Mouse (Mus musculus) lung, adult 2 months (tissue): ENCODE results near the gene Cyb5d1. TPM values are rescaled to one million over a fixed set of nuclear protein-coding genes. Genes with fewer than 3 reads are reported as not detected.
"Not testable (repeated sequence)": the region's sequence is repeated elsewhere in the genome, so short reads cannot be mapped to it uniquely, and the experiment has no call there.

Experiments used
- DNase-seq: peaks from one replicate; pipeline ENCODE4 v3.0.0; 2022
- H3K4me1 ChIP-seq: fragments of 200-500 bp; 2 replicates; pipeline ENCODE4 v1.6.1; 2011; ENCODE audit warnings: low read length; ENCODE audit not compliant: control insufficient read depth, insufficient read depth
- H3K4me3 ChIP-seq: fragments of 200-500 bp; replicated peaks from 2 replicates; pipeline ENCODE3; 2011; ENCODE audit warnings: low read depth, mild to moderate bottlenecking, control low read depth, low read length; ENCODE audit errors: extremely low read depth
- CTCF ChIP-seq: fragments of 200-500 bp; IDR thresholded peaks from 2 replicates; pipeline ENCODE4 v1.5.1; 2011; ENCODE audit warnings: mild to moderate bottlenecking, low read length, control low read depth; ENCODE audit not compliant: insufficient read depth
- POLR2A ChIP-seq: fragments of 200-500 bp; IDR thresholded peaks from 2 replicates; pipeline ENCODE4 v1.6.1; 2011; ENCODE audit warnings: low read depth, mild to moderate bottlenecking, control low read depth, low read length, borderline replicate concordance; ENCODE audit errors: extremely low read depth
- WGBS: fragments of 180-500 bp; shearing (Covaris S2); methylation state at CpG from one replicate; pipeline ENCODE4 v1.1.7; 2018; 5-methylcytosine and 5-hydroxymethylcytosine counted together
- polyA plus RNA-seq: library from polyadenylated mRNA; depleted of rRNA; stranded (reverse); fragments of >200 nt; gene quantifications from 2 replicates; pipeline ENCODE4 v1.2.3, GENCODE M21; 2012

Gene Cyb5d1
- polyA plus RNA-seq, 1 experiment: 24.7 TPM

- Histone ChIP-seq H3K4me3 (peak overlapping the region; percentile 57), H3K4me1 (peaks cover 6% of the 10 kb centered on the region)
- TF ChIP-seq POLR2A (no peak), CTCF (no peak)
- no peak for DNase-seq
- WGBS: 23% methylated on average over 24 of the region's 24 CpGs
Measured at GRCm38 (mm10) chr11:69397581-69398057, 2.2 kb upstream of the Cyb5d1 start.

GRCm38 (mm10) chr11:69396772-69397171, 1.3 kb upstream of the Cyb5d1 start:
- TF ChIP-seq CTCF: no peak
- peak; percentile 52; the same call in 1 of the 2 replicates for TF ChIP-seq POLR2A
- DNase-seq: peak; percentile 43
- peaks cover 6% of the 10 kb centered on the region for H3K4me1 ChIP-seq
- H3K4me3 ChIP-seq: peak overlapping the region; percentile 100
- WGBS: 20% methylated on average over 11 of the region's 11 CpGs

- TF ChIP-seq POLR2A (peak; percentile 88; the same call in 1 of the 2 replicates), CTCF (no peak)
- WGBS: under 1% methylated on average over 48 of the region's 48 CpGs
- Histone ChIP-seq H3K4me1 (0 out of 2 replicates have a peak, but pooled peaks cover 3% of the 10 kb centered on the region), H3K4me3 (peak overlapping the region; percentile 100)
- peak; percentile 96 for DNase-seq
Measured at GRCm38 (mm10) chr11:69395634-69396373, 373 bp upstream of the Cyb5d1 start.

GRCm38 (mm10) chr11:69394591-69395167, 752 bp downstream of the Cyb5d1 start:
- WGBS: 1% methylated on average over 31 of the region's 31 CpGs

GRCm38 (mm10) chr11:69390400-69391034, 4.9 kb downstream of the Cyb5d1 start:
- Histone ChIP-seq H3K4me1 (0 out of 2 replicates have a peak, but pooled peaks cover 3% of the 10 kb centered on the region), H3K4me3 (no peak overlapping the region)
- 50% methylated on average over 10 of the region's 10 CpGs for WGBS
- TF ChIP-seq POLR2A (no peak), CTCF (no peak)
- DNase-seq: peak; percentile 54

More at GRCm38 (mm10) chr11:69394591-69395167, 752 bp downstream of the Cyb5d1 start:
- H3K4me3 ChIP-seq: peak overlapping the region; percentile 64
- H3K4me1 ChIP-seq, DNase-seq: not testable (repeated sequence)

GRCm38 (mm10) chr11:69389531-69390399, 5.7 kb downstream of the Cyb5d1 start:
- H3K4me1 ChIP-seq: 0 out of 2 replicates have a peak, but pooled peaks cover 3% of the 10 kb centered on the region
- WGBS: 52% methylated on average over 14 of the region's 14 CpGs
- TF ChIP-seq CTCF (no peak), POLR2A (no peak)
- H3K4me3 ChIP-seq: no peak overlapping the region
- DNase-seq: peak; percentile 17

- no peaks in the 10 kb centered on the region for H3K4me1 ChIP-seq
- H3K4me3 ChIP-seq: no peak overlapping the region
- no peak for DNase-seq
- TF ChIP-seq POLR2A: no peak
- WGBS: 98% methylated on average over 4 of the region's 4 CpGs
Measured at GRCm38 (mm10) chr11:69388680-69389079, 6.8 kb downstream of the Cyb5d1 start.

- DNase-seq: no peak
Measured at GRCm38 (mm10) chr11:69386758-69387157, 8.7 kb downstream of the Cyb5d1 start.

GRCm38 (mm10) chr11:69384979-69385378, 10.5 kb downstream of the Cyb5d1 start:
- H3K4me1 ChIP-seq: no peaks in the 10 kb centered on the region
- DNase-seq: no peak
- no peak for TF ChIP-seq POLR2A
- no peak for TF ChIP-seq CTCF
- WGBS: 71% methylated on average over 6 of the region's 6 CpGs
- no peak overlapping the region for H3K4me3 ChIP-seq

More at GRCm38 (mm10) chr11:69386758-69387157, 8.7 kb downstream of the Cyb5d1 start:
- no peaks in the 10 kb centered on the region for H3K4me1 ChIP-seq
- WGBS: 70% methylated on average over 7 of the region's 7 CpGs
- H3K4me3 ChIP-seq: no peak overlapping the region
- TF ChIP-seq CTCF: no peak
- no peak for TF ChIP-seq POLR2A
